Mouse (Mus musculus): Measurements from ENCODE around the gene Gm20809. TPM values are rescaled to one million over a fixed set of nuclear protein-coding genes. Genes with fewer than 3 reads are reported as not detected.
"Not testable (repeated sequence)": the region's sequence is repeated elsewhere in the genome, so short reads cannot be mapped to it uniquely, and the experiment has no call there.

Gm20809 gene
- not detected in 2 replicates for polyA plus RNA-seq (2015; fragmentation: Nextera tagmentation; extraction: Ambion mirVana)

DNA sequence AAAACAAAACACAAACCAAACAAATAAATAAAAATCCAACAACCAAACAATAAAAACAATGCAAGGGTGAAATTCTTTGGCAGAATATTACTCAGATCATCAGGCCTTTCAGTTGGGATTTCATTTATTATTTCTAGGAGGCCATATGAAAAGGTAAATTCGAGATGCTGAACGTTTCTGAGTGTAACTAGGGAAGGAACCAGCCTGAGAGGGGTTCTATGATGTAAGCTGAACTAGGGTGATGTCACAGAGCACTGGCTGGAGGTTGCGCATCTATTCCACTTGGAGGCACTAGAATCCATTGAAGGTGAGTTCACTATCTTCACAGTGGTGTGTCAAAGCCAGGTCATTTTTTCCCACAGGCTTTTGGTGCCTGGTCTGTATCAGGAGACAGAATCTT is at the start of gene Gm20809:
Gene Gm20809, plus strand, starts transcription at position 301 of the 400 bp plus-strand sequence.
- ATAC-seq (ENCODE audit: insufficient read depth, low FRiP score); H3K4me3 ChIP-seq (replicated peaks; ENCODE audit: low read length); H3K27ac ChIP-seq (ENCODE audit: low read length); H3K4me1 ChIP-seq (ENCODE audit: control insufficient read depth, insufficient read depth, low read length); H3K36me3 ChIP-seq (ENCODE audit: control insufficient read depth, insufficient read depth, low read length); H3K9ac ChIP-seq (ENCODE audit: low read length); H3K4me2 ChIP-seq (ENCODE audit: low read depth, low read length); H3K9me3 ChIP-seq (replicated peaks; ENCODE audit: control insufficient read depth, low read length); H3K27me3 ChIP-seq (ENCODE audit: control insufficient read depth, insufficient read depth, low read length): not testable (repeated sequence)
- no CpG with 5 or more reads among the region's 3 CpGs for WGBS
